Mouse (Mus musculus): ENCODE measurements around the gene Olfr582. TPM values are rescaled to one million over a fixed set of nuclear protein-coding genes. Genes with fewer than 3 reads are reported as not detected.

Gene Olfr582
- total RNA-seq (2021) = not detected
- long read RNA-seq, experiment 1 = 0 reads
- long read RNA-seq, experiment 2 = 0 reads

- DNase-seq (ENCODE audit: low spot score) = no peak
Observed at GRCm38 (mm10) chr7:103037724-103038123, at the start of gene Olfr582. Gene Olfr582 (plus strand): TSS chr7:103038024.

- no peak for DNase-seq (ENCODE audit: low spot score)
Observed at GRCm38 (mm10) chr7:102989224-102989623, 48.6 kb upstream of the Olfr582 start, which contains the start of gene Olfr578. Gene Olfr578 (minus strand): TSS chr7:102989324.

GRCm38 (mm10) chr7:103051000-103051399 is 13.2 kb downstream of the Olfr582 start, which contains the start of gene Olfr583:
Gene Olfr583 (plus strand): TSS chr7:103051300.
- no peak for DNase-seq (ENCODE audit: low spot score)

- no peak for DNase-seq (ENCODE audit: low spot score)
Observed at GRCm38 (mm10) chr7:103081585-103081984, 43.8 kb downstream of the Olfr582 start, which contains the start of gene Olfr584. Gene Olfr584 (plus strand): TSS chr7:103081885.

Other genes with a start within 250 kb of the Olfr582 start
- not detected for gene Olfr564, start 234.5 kb upstream of the Olfr582 start, total RNA-seq (2021)
- gene Olfr566, start 179.3 kb upstream of the Olfr582 start, total RNA-seq (2021) = not detected
- gene Olfr568, start 160.9 kb upstream of the Olfr582 start, total RNA-seq (2021) = not detected
- not detected for gene Olfr569, start 147.1 kb upstream of the Olfr582 start, total RNA-seq (2021)
- gene Olfr570, start 143.4 kb upstream of the Olfr582 start, total RNA-seq (2021) = not detected
- gene Olfr571, start 120.5 kb upstream of the Olfr582 start, total RNA-seq (2021) = not detected
- gene Olfr572, start 113.6 kb upstream of the Olfr582 start, total RNA-seq (2021) = not detected
- not detected for gene Olfr573-ps1, start 95.4 kb upstream of the Olfr582 start, total RNA-seq (2021)
- gene Olfr574, start 89.6 kb upstream of the Olfr582 start, total RNA-seq (2021) = not detected
- not detected for gene Olfr575, start 79.2 kb upstream of the Olfr582 start, total RNA-seq (2021)
- gene Olfr576, start 75.4 kb upstream of the Olfr582 start, total RNA-seq (2021) = not detected
- gene Olfr577, start 62.1 kb upstream of the Olfr582 start, total RNA-seq (2021) = not detected
- not detected for gene Olfr578, start 48.7 kb upstream of the Olfr582 start, total RNA-seq (2021)
- not detected for gene Olfr583, start 13.3 kb downstream of the Olfr582 start, total RNA-seq (2021)
- not detected for gene Olfr584, start 43.9 kb downstream of the Olfr582 start, total RNA-seq (2021)
- not detected for gene Olfr585, start 59.7 kb downstream of the Olfr582 start, total RNA-seq (2021)
- gene Olfr586, start 87.6 kb downstream of the Olfr582 start, total RNA-seq (2021) = not detected
- gene Olfr588-ps1, start 102.9 kb downstream of the Olfr582 start, total RNA-seq (2021) = not detected
- not detected for gene Olfr589, start 118.3 kb downstream of the Olfr582 start, total RNA-seq (2021)
- gene Olfr591, start 140.3 kb downstream of the Olfr582 start, total RNA-seq (2021) = not detected
- not detected for gene Olfr592, start 146.8 kb downstream of the Olfr582 start, total RNA-seq (2021)
- not detected for gene Olfr593, start 173.8 kb downstream of the Olfr582 start, total RNA-seq (2021)
- not detected for gene Olfr594, start 179.0 kb downstream of the Olfr582 start, total RNA-seq (2021)
- not detected for gene Usp17ld, start 214.5 kb downstream of the Olfr582 start, total RNA-seq (2021)

Measured in gastrocnemius, adult 18-20 months (tissue).